Mouse (Mus musculus) liver, embryonic 14.5 days (tissue): ENCODE data around the gene Gm17387. TPM values are rescaled to one million over a fixed set of nuclear protein-coding genes. Genes with fewer than 3 reads are reported as not detected.
A peak's percentile ranks its signal among the peaks of the same experiment; 100 is the strongest.

Experiments used
- ATAC-seq: fragments of 200-750 bp; cut with Nextera tagmentation; 2 replicates; pipeline ENCODE4 v1.8.0; 2017; ENCODE audit warnings: moderate number of reproducible peaks, mild to moderate bottlenecking, moderate library complexity; ENCODE audit not compliant: insufficient read depth
- DNase-seq, 3 experiments: peaks; one replicate each; pipeline ENCODE4 v3.0.0-alpha.2; 2012 to 2013; ENCODE audit warnings: low read depth in 3 of 3, low spot score in 3 of 3
- H3K27ac ChIP-seq: fragments of 300-500 bp; sonication (generic); 2 replicates; pipeline ENCODE4 v1.5.1; 2014; ENCODE audit warnings: moderate library complexity, mild to moderate bottlenecking, control low read depth, inconsistent platforms
- H3K27me3 ChIP-seq: fragments of 300-500 bp; sonication (generic); 2 replicates; pipeline ENCODE4 v1.6.1; 2014; ENCODE audit warnings: mild to moderate bottlenecking, low read length, moderate library complexity; ENCODE audit not compliant: control insufficient read depth, insufficient read depth
- H3K36me3 ChIP-seq: fragments of 300-500 bp; sonication (generic); replicated peaks from 2 replicates; pipeline ENCODE4 v1.6.1; 2014; ENCODE audit warnings: low read depth; ENCODE audit not compliant: control insufficient read depth, insufficient read depth
- H3K4me1 ChIP-seq, 2 experiments: fragments of 200-500 bp in 1 of 2; fragments of 300-500 bp in 1 of 2; sonication (generic) in 1 of 2; replicated peaks; 2 replicates each; pipeline ENCODE4 v1.6.1; 2012 to 2014; ENCODE audit warnings: antibody characterized with exemption in 1 of 2, inconsistent platforms in 1 of 2, low read length in 1 of 2; ENCODE audit not compliant: control insufficient read depth in 2 of 2, insufficient read depth in 2 of 2
- H3K4me2 ChIP-seq: fragments of 300-500 bp; sonication (generic); 2 replicates; pipeline ENCODE4 v1.6.1; 2014; ENCODE audit warnings: low read depth, mild to moderate bottlenecking, control low read depth, moderate library complexity
- H3K4me3 ChIP-seq, 2 experiments: fragments of 200-500 bp in 1 of 2; fragments of 300-500 bp in 1 of 2; sonication (generic) in 1 of 2; 2 replicates each; pipeline ENCODE4 v1.5.1; 2012 to 2014; ENCODE audit warnings: low read depth in 2 of 2, low read length in 2 of 2, mild to moderate bottlenecking in 2 of 2, control low read depth in 1 of 2, inconsistent platforms in 1 of 2, moderate library complexity in 1 of 2; ENCODE audit not compliant: insufficient read depth in 1 of 2
- H3K9ac ChIP-seq: fragments of 300-500 bp; sonication (generic); replicated peaks from 2 replicates; pipeline ENCODE4 v1.6.1; 2014; ENCODE audit warnings: mild to moderate bottlenecking, control low read depth, moderate library complexity
- H3K9me3 ChIP-seq: fragments of 300-500 bp; sonication (generic); 2 replicates; pipeline ENCODE4 v1.6.1; 2016; ENCODE audit warnings: low read length, mixed read lengths; ENCODE audit not compliant: control insufficient read depth
- CTCF ChIP-seq: IDR thresholded peaks from 2 replicates; pipeline ENCODE4 v1.5.1; 2016; ENCODE audit warnings: antibody characterized with exemption, low read depth, control low read depth
- EP300 ChIP-seq: IDR thresholded peaks from 2 replicates; pipeline ENCODE4 v1.6.1; 2016; ENCODE audit warnings: antibody characterized with exemption, low read depth
- WGBS: fragments of 180-500 bp; shearing (Covaris S2); extraction: QIAGEN DNeasy Blood & Tissue Kit; methylation state at CpG from one replicate; pipeline ENCODE4 v1.1.7; 2014; ENCODE audit not compliant: insufficient replicate concordance; 5-methylcytosine and 5-hydroxymethylcytosine counted together
- polyA plus RNA-seq, 2 experiments: library from polyadenylated mRNA; depleted of rRNA in 1 of 2; stranded (reverse) in 1 of 2; unstranded in 1 of 2; fragments of >200 nt; fragmentation: Nextera tagmentation in 1 of 2; extraction: Ambion mirVana in 1 of 2; gene quantifications; 2 replicates each; pipeline versions ENCODE4 v1.2.1 to v1.2.3; 2012 to 2014

Gm17387 gene
- polyA plus RNA-seq, 2 experiments, result not detected

DNA sequence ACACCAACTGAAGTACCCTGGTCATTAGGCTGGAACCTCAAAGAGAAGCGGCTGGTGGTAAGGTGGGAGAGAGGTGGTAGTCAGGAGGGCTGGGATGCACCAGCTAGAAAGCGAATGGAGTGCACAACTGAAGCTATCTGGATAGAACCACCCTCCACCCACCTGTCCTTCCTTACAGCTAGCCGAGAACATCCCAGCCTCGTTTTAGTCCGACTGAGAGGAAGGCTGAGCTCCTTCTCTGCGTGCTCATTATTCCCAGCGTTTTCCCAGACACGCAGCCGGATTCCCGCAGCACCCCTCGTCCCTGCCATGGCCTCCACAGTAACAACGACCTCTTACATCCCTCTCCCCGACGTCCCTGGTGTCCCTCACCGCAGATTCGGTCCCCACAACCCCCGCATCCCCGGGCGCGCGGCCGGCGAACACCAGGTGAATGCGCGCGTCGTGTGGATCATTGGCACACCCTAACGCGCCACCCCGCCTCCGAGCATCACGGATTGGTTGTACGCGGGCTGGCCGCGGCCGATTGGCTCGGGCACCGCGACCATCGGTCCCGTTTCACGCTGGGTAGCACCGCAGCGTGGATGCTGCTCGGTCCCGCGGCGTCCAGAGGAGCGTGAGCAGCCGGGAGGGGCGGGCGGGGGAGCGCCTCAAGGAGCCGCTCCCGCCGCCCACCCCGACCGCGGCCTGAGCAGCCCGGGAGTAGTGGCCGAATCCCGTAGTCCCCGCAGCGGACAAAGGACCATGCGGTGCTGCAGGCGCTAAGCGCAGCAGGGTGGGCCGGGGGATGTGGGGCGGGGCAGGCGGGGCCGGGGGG is 31.7 kb downstream of the Gm17387 start, which contains the start of gene B4galnt4:
Gene B4galnt4, plus strand, starts transcription at position 679 of the 817 bp plus-strand sequence.
- Histone ChIP-seq H3K9ac (no peak within 1 kb of the TSS), H3K36me3 (no peaks in the 10 kb centered on the region), H3K4me2 (peak within 1 kb of the TSS; percentile 56), H3K4me1 (peaks cover 0 to 14% of the 10 kb centered on the region in 2 experiments; a peak in 2 of 4 replicates), H3K27me3 (peaks cover 31% of the 10 kb centered on the region), H3K9me3 (no peaks in the 10 kb centered on the region), H3K27ac (no peak within 1 kb of the TSS), H3K4me3 (peak within 1 kb of the TSS; percentile 5 to 36)
- 2% methylated on average over 68 of the region's 72 CpGs for WGBS
- TF ChIP-seq EP300, result no peak
- ATAC-seq (peak; percentile 47; the same call in 1 of the 2 replicates), DNase-seq (no peak)

DNA sequence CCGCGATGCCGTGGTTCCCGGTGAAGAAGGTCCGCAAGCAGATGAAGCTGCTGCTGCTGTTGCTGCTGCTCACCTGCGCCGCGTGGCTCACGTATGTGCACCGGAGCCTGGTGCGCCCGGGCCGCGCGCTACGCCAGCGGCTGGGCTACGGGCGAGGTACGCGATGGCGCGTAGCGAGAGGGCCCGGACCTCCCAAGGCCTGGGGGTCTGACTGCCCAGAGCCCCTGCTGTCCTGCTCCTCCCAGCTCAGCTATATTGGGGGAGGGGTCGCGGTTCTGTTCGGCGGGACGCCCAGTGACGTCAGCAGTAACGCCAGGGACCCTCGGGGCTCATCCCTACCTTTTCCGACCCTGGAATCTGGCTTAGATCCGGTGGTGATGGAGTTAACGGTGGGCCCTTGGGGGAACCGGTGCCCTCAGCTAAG is 32.4 kb downstream of the Gm17387 start:
- Histone ChIP-seq H3K4me3 (peak overlapping the region; percentile 5 to 36; a peak in 3 of 4 replicates), H3K27me3 (peaks cover 31% of the 10 kb centered on the region), H3K4me1 (peaks cover 0 to 14% of the 10 kb centered on the region in 2 experiments; a peak in 2 of 4 replicates), H3K9me3 (no peaks in the 10 kb centered on the region), H3K9ac (no peak overlapping the region), H3K36me3 (no peaks in the 10 kb centered on the region), H3K4me2 (peak overlapping the region; percentile 56), H3K27ac (no peak overlapping the region)
- no peak for TF ChIP-seq CTCF
- TF ChIP-seq EP300, result no peak
- DNase-seq (no peak), ATAC-seq (no peak)
- WGBS, result 4% methylated on average over 37 of the region's 37 CpGs

DNA sequence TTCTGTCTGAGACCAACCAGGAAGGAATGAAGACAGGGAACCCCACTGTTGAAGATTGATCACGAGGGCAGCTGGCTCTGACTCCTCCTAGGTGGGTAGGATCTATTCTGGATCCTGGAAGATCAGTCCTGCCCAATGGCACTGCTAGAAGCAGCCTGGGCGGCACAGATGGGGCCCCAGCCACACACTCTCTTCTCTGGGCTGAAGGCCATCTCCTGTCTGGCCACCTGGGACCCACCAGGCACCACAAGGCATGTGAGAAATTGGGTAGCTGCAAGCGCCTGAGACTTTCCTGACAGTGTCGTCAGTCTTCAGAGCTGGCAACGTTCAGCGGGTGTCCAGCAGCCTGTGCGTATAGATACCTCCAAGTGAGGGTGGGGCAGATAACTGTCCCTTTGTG is 33.6 kb downstream of the Gm17387 start:
- H3K36me3 ChIP-seq, result no peaks in the 10 kb centered on the region
- no peak overlapping the region for H3K4me3 ChIP-seq
- H3K9ac ChIP-seq, result no peak overlapping the region
- no peaks in the 10 kb centered on the region for H3K9me3 ChIP-seq
- no peak for DNase-seq
- peaks cover 31% of the 10 kb centered on the region for H3K27me3 ChIP-seq
- no peak for ATAC-seq
- H3K4me1 ChIP-seq, result peaks cover 0 to 14% of the 10 kb centered on the region in 2 experiments; a peak in 2 of 4 replicates
- no peak overlapping the region for H3K27ac ChIP-seq
- H3K4me2 ChIP-seq, result no peak overlapping the region
- WGBS, result 18% methylated on average over 7 of the region's 7 CpGs
- TF ChIP-seq CTCF (no peak), EP300 (no peak)

DNA sequence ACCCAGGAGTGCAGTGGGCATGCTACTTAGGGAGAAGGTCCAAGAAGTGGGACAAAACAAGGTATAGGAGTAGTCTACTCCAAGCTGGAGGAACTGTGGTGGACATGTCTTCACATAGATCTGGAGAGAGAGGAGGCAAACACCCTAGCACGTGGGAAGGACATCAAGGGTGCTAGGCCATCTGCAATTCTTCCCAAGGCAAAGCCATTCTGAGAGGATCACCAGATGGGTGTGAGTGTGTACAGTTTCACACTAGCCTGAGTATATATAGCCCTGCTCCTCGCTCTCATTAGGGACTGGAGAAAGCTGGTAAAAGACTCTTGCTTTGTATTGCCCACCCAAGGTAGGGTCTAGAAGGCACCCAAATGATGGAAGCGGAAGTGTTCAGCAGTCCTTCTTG is 34.4 kb downstream of the Gm17387 start:
- no peak overlapping the region for H3K27ac ChIP-seq
- peaks cover 31% of the 10 kb centered on the region for H3K27me3 ChIP-seq
- H3K4me2 ChIP-seq, result no peak overlapping the region
- H3K4me3 ChIP-seq, result no peak overlapping the region
- H3K4me1 ChIP-seq, result peaks cover 0 to 14% of the 10 kb centered on the region in 2 experiments; a peak in 2 of 4 replicates
- no peak for ATAC-seq
- WGBS, result 63% methylated on average over 3 of the region's 3 CpGs
- no peaks in the 10 kb centered on the region for H3K36me3 ChIP-seq
- H3K9ac ChIP-seq, result no peak overlapping the region
- DNase-seq, result no peak
- TF ChIP-seq EP300, result no peak
- no peak for TF ChIP-seq CTCF
- no peaks in the 10 kb centered on the region for H3K9me3 ChIP-seq

DNA sequence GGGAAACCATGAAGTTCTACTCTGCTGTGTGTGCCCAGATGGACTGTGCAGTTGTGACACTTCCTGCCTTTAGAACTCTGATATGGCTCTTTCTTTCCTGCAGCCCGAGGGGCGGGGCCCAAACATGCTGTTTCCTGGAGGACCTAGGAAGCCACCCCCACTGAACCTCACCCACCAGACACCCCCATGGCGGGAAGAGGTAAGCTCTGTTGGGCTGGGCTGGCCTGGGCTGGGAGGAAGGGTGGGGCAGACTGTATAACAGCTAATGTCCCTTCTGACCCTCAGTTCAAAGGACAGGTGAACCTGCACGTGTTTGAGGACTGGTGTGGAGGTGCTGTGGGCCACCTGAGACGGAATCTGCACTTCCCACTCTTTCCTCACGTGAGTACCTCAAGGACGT is 35.2 kb downstream of the Gm17387 start:
- ATAC-seq (peak; percentile 38), DNase-seq (no peak)
- TF ChIP-seq CTCF (no peak), EP300 (no peak)
- no peaks in the 10 kb centered on the region for H3K36me3 ChIP-seq
- no peak overlapping the region for H3K4me3 ChIP-seq
- WGBS, result 13% methylated on average over 7 of the region's 7 CpGs
- peaks cover 31% of the 10 kb centered on the region for H3K27me3 ChIP-seq
- no peak overlapping the region for H3K9ac ChIP-seq
- H3K27ac ChIP-seq, result no peak overlapping the region
- H3K4me1 ChIP-seq, result peaks cover 0 to 14% of the 10 kb centered on the region in 2 experiments; a peak in 2 of 4 replicates
- H3K4me2 ChIP-seq, result peak overlapping the region; percentile 22; the same call in 1 of the 2 replicates
- no peaks in the 10 kb centered on the region for H3K9me3 ChIP-seq
